Mouse (Mus musculus): ENCODE measurements around the gene Nup93. TPM values are rescaled to one million over a fixed set of nuclear protein-coding genes. Genes with fewer than 3 reads are reported as not detected.
"Not testable (repeated sequence)": the region's sequence is repeated elsewhere in the genome, so short reads cannot be mapped to it uniquely, and the experiment has no call there.

The Nup93 gene
- total RNA-seq (2015; ENCODE audit: low replicate concordance) (21.8 and 22.7 TPM in 2 replicates), total RNA-seq (2017; ENCODE audit: low replicate concordance) (10.3 and 20.4 TPM in 2 replicates)

GRCm38 (mm10) chr8:94214252-94215173 is at the start of gene Nup93:
Gene Nup93 (plus strand): TSS chr8:94214564.
- peak; percentile 97 for ATAC-seq (replicated peaks; ENCODE audit: low FRiP score, poor library complexity, severe bottlenecking)

- ATAC-seq (replicated peaks; ENCODE audit: low FRiP score, poor library complexity, severe bottlenecking) = not testable (repeated sequence)
Measured at GRCm38 (mm10) chr8:94165772-94166171, 48.6 kb upstream of the Nup93 start.

GRCm38 (mm10) chr8:94167244-94167643 is 47.1 kb upstream of the Nup93 start:
- ATAC-seq (replicated peaks; ENCODE audit: low FRiP score, poor library complexity, severe bottlenecking) = peak; percentile 78

GRCm38 (mm10) chr8:94169547-94169946 is 44.8 kb upstream of the Nup93 start:
- ATAC-seq (replicated peaks; ENCODE audit: low FRiP score, poor library complexity, severe bottlenecking) = peak; percentile 62; the same call in 1 of the 2 replicates

GRCm38 (mm10) chr8:94171321-94171755 is 43.0 kb upstream of the Nup93 start:
- no peak for ATAC-seq (replicated peaks; ENCODE audit: low FRiP score, poor library complexity, severe bottlenecking)

GRCm38 (mm10) chr8:94172075-94172808 is 42.1 kb upstream of the Nup93 start, which contains the start of gene Mt2:
Gene Mt2 (plus strand): TSS chr8:94172664.
- ATAC-seq (replicated peaks; ENCODE audit: low FRiP score, poor library complexity, severe bottlenecking) = peak; percentile 85

GRCm38 (mm10) chr8:94172809-94173732 is 41.3 kb upstream of the Nup93 start:
- ATAC-seq (replicated peaks; ENCODE audit: low FRiP score, poor library complexity, severe bottlenecking) = no peak

GRCm38 (mm10) chr8:94173848-94174403 is 40.4 kb upstream of the Nup93 start:
- ATAC-seq (replicated peaks; ENCODE audit: low FRiP score, poor library complexity, severe bottlenecking) = no peak

- ATAC-seq (replicated peaks; ENCODE audit: low FRiP score, poor library complexity, severe bottlenecking) = no peak
Measured at GRCm38 (mm10) chr8:94174619-94175213, 39.6 kb upstream of the Nup93 start.

GRCm38 (mm10) chr8:94177716-94178390 is 36.5 kb upstream of the Nup93 start:
- no peak for ATAC-seq (replicated peaks; ENCODE audit: low FRiP score, poor library complexity, severe bottlenecking)

- ATAC-seq (replicated peaks; ENCODE audit: low FRiP score, poor library complexity, severe bottlenecking) = peak; percentile 93
Measured at GRCm38 (mm10) chr8:94178857-94179712, 35.3 kb upstream of the Nup93 start, which contains the start of gene Mt1. Gene Mt1 (plus strand): TSS chr8:94179082.

GRCm38 (mm10) chr8:94179713-94180560 is 34.4 kb upstream of the Nup93 start:
- ATAC-seq (replicated peaks; ENCODE audit: low FRiP score, poor library complexity, severe bottlenecking) = no peak

GRCm38 (mm10) chr8:94180561-94180908 is 33.8 kb upstream of the Nup93 start:
- ATAC-seq (replicated peaks; ENCODE audit: low FRiP score, poor library complexity, severe bottlenecking) = no peak

GRCm38 (mm10) chr8:94182055-94182929 is 32.1 kb upstream of the Nup93 start:
- ATAC-seq (replicated peaks; ENCODE audit: low FRiP score, poor library complexity, severe bottlenecking) = no peak

GRCm38 (mm10) chr8:94183117-94183516 is 31.2 kb upstream of the Nup93 start:
- ATAC-seq (replicated peaks; ENCODE audit: low FRiP score, poor library complexity, severe bottlenecking) = peak; percentile 71

All from erythroid progenitor cell, adult 5-6 weeks (primary cell).